Mouse (Mus musculus): Measurements from ENCODE around the gene Rpia. TPM values are rescaled to one million over a fixed set of nuclear protein-coding genes. Genes with fewer than 3 reads are reported as not detected.

Gene Rpia
- polyA plus RNA-seq, 1 experiment from 2014 or later = 3.3 TPM

DNA sequence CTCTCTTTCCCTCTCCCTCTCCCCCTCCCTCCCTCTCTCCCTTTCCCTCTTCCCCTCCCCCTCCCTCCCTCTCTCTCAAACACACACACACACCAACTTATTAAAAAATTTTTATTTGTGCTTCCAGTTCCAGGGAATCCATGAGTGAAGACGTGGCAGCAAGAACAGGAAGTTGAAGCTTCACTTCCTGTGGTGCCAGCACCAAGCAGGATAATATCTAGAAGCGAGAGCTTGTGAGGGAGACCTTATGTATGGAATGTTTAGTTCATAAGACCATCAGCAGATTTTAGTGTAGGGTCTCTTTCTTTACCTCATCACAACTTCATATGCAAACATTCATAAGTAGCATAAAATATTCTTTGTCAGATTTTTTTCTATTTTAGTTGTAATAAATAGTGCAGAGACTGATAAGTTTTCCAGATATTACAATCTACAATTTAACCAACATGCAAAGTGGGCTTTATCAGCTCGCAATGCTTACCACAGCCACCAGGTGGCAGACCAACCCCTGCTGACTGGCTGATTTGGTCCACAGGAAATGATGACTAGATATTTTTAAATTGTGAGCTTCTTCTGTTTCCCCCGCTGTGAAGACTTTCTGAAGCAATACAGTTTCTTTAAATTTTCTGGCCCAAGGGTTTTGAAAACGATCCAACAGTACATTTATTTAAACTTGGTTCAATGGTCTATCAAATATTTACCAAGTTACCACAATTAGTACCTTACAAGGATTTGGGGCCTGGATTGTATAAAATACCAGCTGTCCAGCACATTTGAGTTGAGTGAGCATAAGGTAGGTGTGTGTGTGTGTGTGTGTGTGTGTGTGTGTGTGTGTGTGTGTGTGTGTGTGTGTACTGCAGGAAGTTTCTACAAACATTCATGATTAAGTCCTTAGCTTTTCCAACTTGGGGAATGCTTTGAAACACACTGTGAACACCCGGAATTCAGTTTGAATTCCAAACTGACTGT, 19.8 kb upstream of the Rpia start:
- DNase-seq (ENCODE audit: low spot score) (peak; percentile 72), ATAC-seq (ENCODE audit: low read depth) (no peak)
- H3K4me1 ChIP-seq (ENCODE audit: control insufficient read depth, insufficient read depth, low read length) = no peaks in the 10 kb centered on the region
- H3K36me3 ChIP-seq (ENCODE audit: control insufficient read depth, insufficient read depth, low read length) = no peaks in the 10 kb centered on the region
- WGBS = 13% methylated on average over 6 of the region's 6 CpGs
- no peak overlapping the region for H3K4me2 ChIP-seq (ENCODE audit: low read depth, low read length)
- H3K27ac ChIP-seq (replicated peaks; ENCODE audit: low read depth, low read length) = no peak overlapping the region
- no peaks in the 10 kb centered on the region for H3K9me3 ChIP-seq (ENCODE audit: control insufficient read depth, low read length)
- no peak overlapping the region for H3K4me3 ChIP-seq (ENCODE audit: low read depth, low read length)
- H3K27me3 ChIP-seq (replicated peaks; ENCODE audit: control insufficient read depth, insufficient read depth, low read length) = no peaks in the 10 kb centered on the region
- H3K9ac ChIP-seq (ENCODE audit: low read depth, low read length) = no peak overlapping the region

DNA sequence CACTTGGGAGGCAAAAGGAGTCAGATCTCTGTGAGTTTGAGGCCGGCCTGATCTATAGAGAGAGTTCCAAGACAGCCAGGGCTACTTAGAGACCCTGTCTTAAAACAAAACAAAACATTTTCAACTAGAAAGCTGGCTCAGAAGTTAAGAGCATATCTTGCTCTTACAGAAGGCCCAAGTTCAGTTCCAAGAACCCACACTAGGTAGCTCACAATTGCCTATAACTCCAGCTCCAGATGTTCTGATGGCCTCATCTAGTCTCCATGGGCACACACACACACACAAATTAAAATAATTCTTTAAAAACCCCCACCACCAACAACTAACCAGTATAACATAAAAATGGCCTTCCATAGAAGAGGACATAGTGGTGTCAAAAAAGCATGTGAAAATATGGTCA, 18.5 kb upstream of the Rpia start:
- DNase-seq (ENCODE audit: low spot score) (no peak), ATAC-seq (ENCODE audit: low read depth) (no peak)
- Histone ChIP-seq H3K4me3 (ENCODE audit: low read depth, low read length) (no peak overlapping the region), H3K9me3 (ENCODE audit: control insufficient read depth, low read length) (no peaks in the 10 kb centered on the region), H3K27me3 (replicated peaks; ENCODE audit: control insufficient read depth, insufficient read depth, low read length) (no peaks in the 10 kb centered on the region), H3K27ac (replicated peaks; ENCODE audit: low read depth, low read length) (no peak overlapping the region), H3K9ac (ENCODE audit: low read depth, low read length) (no peak overlapping the region), H3K4me2 (ENCODE audit: low read depth, low read length) (no peak overlapping the region), H3K4me1 (ENCODE audit: control insufficient read depth, insufficient read depth, low read length) (no peaks in the 10 kb centered on the region), H3K36me3 (ENCODE audit: control insufficient read depth, insufficient read depth, low read length) (no peaks in the 10 kb centered on the region)
- 69% methylated on average over 1 of the region's 1 CpGs for WGBS

DNA sequence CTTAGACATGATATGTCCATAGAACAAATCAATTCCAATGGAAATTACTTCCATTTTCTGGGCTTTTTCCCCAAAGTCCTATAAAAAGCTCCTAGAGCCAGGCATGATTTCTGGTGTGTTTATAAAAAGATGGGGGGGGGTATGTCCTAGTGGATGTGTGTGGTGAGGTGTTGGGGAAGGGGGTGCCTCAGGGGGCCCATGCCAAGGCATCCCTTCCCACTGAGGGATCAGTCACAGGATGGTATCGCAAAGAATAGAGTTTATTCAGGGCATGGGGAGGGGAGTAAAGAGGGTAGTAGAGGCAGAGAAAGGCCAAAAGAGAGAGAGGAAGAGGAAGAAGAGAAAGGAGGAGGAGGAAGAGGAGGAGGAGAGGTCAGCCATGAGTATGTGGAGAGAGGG, 14.5 kb upstream of the Rpia start:
- Histone ChIP-seq H3K4me3 (ENCODE audit: low read depth, low read length) (no peak overlapping the region), H3K27me3 (replicated peaks; ENCODE audit: control insufficient read depth, insufficient read depth, low read length) (no peaks in the 10 kb centered on the region), H3K9ac (ENCODE audit: low read depth, low read length) (no peak overlapping the region), H3K36me3 (ENCODE audit: control insufficient read depth, insufficient read depth, low read length) (no peaks in the 10 kb centered on the region), H3K4me2 (ENCODE audit: low read depth, low read length) (no peak overlapping the region), H3K4me1 (ENCODE audit: control insufficient read depth, insufficient read depth, low read length) (no peaks in the 10 kb centered on the region), H3K27ac (replicated peaks; ENCODE audit: low read depth, low read length) (no peak overlapping the region), H3K9me3 (ENCODE audit: control insufficient read depth, low read length) (no peaks in the 10 kb centered on the region)
- WGBS = 70% methylated on average over 1 of the region's 1 CpGs
- DNase-seq (ENCODE audit: low spot score) = no peak
- ATAC-seq (ENCODE audit: low read depth) = no peak

DNA sequence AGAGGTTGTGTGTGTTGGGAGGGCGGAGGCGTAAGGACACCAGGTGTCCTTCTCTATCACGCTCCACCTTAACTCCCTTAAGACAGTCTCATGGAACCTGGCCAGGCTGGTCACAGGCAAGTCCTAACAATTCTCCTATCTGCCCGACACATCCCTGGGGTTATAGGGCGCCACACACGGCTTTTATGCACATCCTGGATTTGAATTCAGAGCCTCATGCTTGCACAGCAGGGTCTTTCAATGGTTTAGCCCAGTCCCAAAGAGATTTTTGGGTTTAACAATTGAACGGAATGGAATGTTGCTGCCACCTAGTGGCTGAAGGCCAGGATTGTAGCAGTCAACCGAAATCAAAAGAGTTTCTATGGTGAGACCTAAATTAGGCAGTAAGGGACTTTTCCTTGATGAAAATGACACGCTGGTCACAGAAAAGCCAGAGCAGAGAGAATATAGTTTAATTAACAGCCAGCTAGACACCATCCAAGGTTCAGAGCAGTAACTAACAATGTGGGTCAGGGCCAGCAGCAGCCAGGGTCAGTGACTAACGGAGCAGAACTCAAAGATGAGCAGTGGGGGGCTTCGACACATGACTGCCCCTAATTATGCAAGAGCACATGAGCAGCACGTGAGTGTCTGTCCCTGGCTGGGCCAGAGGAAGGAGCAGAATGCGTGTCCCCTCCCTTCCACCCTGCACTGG, 13.9 kb upstream of the Rpia start:
- no peak overlapping the region for H3K9ac ChIP-seq (ENCODE audit: low read depth, low read length)
- peak overlapping the region; percentile 35 for H3K4me2 ChIP-seq (ENCODE audit: low read depth, low read length)
- H3K36me3 ChIP-seq (ENCODE audit: control insufficient read depth, insufficient read depth, low read length) = no peaks in the 10 kb centered on the region
- H3K4me1 ChIP-seq (ENCODE audit: control insufficient read depth, insufficient read depth, low read length) = no peaks in the 10 kb centered on the region
- 14% methylated on average over 13 of the region's 13 CpGs for WGBS
- no peak overlapping the region for H3K4me3 ChIP-seq (ENCODE audit: low read depth, low read length)
- no peak overlapping the region for H3K27ac ChIP-seq (replicated peaks; ENCODE audit: low read depth, low read length)
- DNase-seq (ENCODE audit: low spot score) (peak; percentile 80), ATAC-seq (ENCODE audit: low read depth) (peak; percentile 73)
- no peaks in the 10 kb centered on the region for H3K27me3 ChIP-seq (replicated peaks; ENCODE audit: control insufficient read depth, insufficient read depth, low read length)
- no peaks in the 10 kb centered on the region for H3K9me3 ChIP-seq (ENCODE audit: control insufficient read depth, low read length)

DNA sequence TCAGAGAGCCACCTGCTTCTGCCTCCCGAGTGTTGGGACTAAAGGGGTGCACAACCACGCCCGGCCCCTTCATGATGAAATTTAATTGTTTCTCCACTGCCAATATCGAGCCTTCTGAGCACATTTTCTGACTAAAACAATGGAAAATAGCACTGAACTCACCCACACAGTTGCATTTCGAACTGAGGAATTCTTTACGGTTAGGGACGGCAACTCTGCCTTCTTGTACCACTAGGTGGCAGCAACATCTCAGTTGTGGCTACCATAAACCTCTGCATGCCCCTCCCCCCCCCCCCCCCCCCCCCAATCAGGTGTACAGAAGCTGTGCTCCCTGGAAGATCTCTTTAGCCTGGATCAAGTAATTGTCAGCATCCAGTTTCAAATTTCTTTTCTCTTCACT, 13.2 kb upstream of the Rpia start:
- Histone ChIP-seq H3K27ac (replicated peaks; ENCODE audit: low read depth, low read length) (no peak overlapping the region), H3K4me3 (ENCODE audit: low read depth, low read length) (no peak overlapping the region)
- WGBS = 12% methylated on average over 7 of the region's 7 CpGs

DNA sequence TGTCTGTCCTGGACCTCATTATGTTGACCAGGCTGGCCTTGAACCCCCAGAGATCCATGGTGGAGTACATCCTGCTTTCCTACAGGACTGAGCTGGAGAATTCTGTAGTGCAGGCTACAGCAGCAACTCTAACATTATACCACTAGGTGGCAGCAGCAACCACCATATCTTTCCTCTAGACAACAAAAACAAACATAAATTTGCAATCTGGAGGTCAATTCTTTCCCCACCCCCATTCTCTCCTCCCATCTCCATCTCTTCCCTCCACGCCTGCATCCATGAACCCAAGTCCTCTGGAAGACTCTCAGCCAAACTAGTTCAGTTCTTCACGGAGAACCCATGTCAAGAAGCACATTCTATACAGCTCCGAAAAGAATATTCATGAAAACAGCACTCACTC, 12.6 kb upstream of the Rpia start:
- Histone ChIP-seq H3K27me3 (replicated peaks; ENCODE audit: control insufficient read depth, insufficient read depth, low read length) (no peaks in the 10 kb centered on the region), H3K4me1 (ENCODE audit: control insufficient read depth, insufficient read depth, low read length) (no peaks in the 10 kb centered on the region), H3K9ac (ENCODE audit: low read depth, low read length) (no peak overlapping the region), H3K36me3 (ENCODE audit: control insufficient read depth, insufficient read depth, low read length) (no peaks in the 10 kb centered on the region), H3K27ac (replicated peaks; ENCODE audit: low read depth, low read length) (no peak overlapping the region), H3K4me3 (ENCODE audit: low read depth, low read length) (no peak overlapping the region), H3K9me3 (ENCODE audit: control insufficient read depth, low read length) (no peaks in the 10 kb centered on the region), H3K4me2 (ENCODE audit: low read depth, low read length) (peak overlapping the region; percentile 29; the same call in 1 of the 2 replicates)
- WGBS = 18% methylated on average over 3 of the region's 3 CpGs
- ATAC-seq (ENCODE audit: low read depth) = no peak
- no peak for DNase-seq (ENCODE audit: low spot score)

More for the DNA sequence above, 13.2 kb upstream of the Rpia start:
- peak; percentile 78 for ATAC-seq (ENCODE audit: low read depth)
- Histone ChIP-seq H3K27me3 (replicated peaks; ENCODE audit: control insufficient read depth, insufficient read depth, low read length) (no peaks in the 10 kb centered on the region), H3K9me3 (ENCODE audit: control insufficient read depth, low read length) (no peaks in the 10 kb centered on the region), H3K9ac (ENCODE audit: low read depth, low read length) (no peak overlapping the region), H3K4me1 (ENCODE audit: control insufficient read depth, insufficient read depth, low read length) (no peaks in the 10 kb centered on the region), H3K36me3 (ENCODE audit: control insufficient read depth, insufficient read depth, low read length) (no peaks in the 10 kb centered on the region), H3K4me2 (ENCODE audit: low read depth, low read length) (peak overlapping the region; percentile 40)
- peak; percentile 73 for DNase-seq (ENCODE audit: low spot score)

DNA sequence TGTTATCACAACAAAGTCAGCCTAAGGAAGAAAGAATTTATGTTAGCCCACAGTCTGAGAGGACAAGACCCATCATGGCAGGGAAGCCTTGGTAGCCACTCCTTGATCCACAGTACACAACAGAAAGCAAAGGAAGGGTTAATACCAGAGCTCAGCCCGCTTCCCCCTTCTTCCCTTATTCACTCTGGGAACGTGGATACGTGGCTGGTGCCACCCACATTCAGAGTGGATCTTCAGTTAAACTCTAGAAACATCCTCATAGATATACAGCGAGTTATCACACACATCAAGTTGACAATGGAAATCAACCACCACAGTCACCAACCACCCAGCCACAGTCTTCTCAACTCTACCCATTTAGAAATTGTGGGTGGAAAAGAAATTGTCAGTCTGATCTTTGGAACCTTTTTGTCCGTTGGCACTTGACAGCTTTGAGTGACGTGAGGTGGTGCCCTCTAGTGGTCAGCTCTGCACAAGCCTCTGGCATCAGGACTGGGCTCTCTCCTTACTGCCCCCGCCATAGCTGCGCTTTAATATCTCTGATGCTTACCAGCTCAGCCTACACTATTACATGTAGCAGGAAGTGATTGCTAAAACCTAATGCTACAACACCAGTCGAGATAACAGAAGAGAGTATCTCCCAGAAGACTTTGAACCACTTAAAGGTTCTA, 5.7 kb upstream of the Rpia start:
- no peak for ATAC-seq (ENCODE audit: low read depth)
- H3K4me2 ChIP-seq (ENCODE audit: low read depth, low read length) = no peak overlapping the region
- no peak for DNase-seq (ENCODE audit: low spot score)
- H3K4me1 ChIP-seq (ENCODE audit: control insufficient read depth, insufficient read depth, low read length) = peaks cover 3% of the 10 kb centered on the region
- H3K27ac ChIP-seq (replicated peaks; ENCODE audit: low read depth, low read length) = peak overlapping the region; percentile 46
- WGBS = 25% methylated on average over 9 of the region's 9 CpGs
- no peaks in the 10 kb centered on the region for H3K9me3 ChIP-seq (ENCODE audit: control insufficient read depth, low read length)
- H3K27me3 ChIP-seq (replicated peaks; ENCODE audit: control insufficient read depth, insufficient read depth, low read length) = no peaks in the 10 kb centered on the region
- no peaks in the 10 kb centered on the region for H3K36me3 ChIP-seq (ENCODE audit: control insufficient read depth, insufficient read depth, low read length)
- no peak overlapping the region for H3K9ac ChIP-seq (ENCODE audit: low read depth, low read length)
- H3K4me3 ChIP-seq (ENCODE audit: low read depth, low read length) = no peak overlapping the region

DNA sequence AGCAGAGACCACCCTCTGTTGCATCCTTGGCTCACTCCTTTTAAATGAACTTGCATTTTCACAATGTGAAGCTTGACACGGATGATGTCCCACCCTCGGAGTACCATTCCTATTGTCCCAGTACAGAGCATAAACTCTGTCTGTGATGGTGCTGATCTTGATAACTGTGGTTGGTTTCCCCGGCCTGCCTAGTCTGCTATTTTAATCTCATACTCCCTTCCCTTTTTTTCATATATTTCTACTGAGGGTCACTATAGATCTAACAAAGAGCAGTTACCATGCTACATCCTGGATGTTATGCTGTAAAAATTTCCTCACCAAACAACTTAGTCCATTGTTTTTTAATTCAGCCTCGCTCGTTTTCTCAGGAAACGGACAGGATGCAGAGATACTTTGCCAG, 4.9 kb upstream of the Rpia start:
- Histone ChIP-seq H3K27ac (replicated peaks; ENCODE audit: low read depth, low read length) (peak overlapping the region; percentile 46; the same call in 1 of the 2 replicates), H3K4me2 (ENCODE audit: low read depth, low read length) (no peak overlapping the region), H3K9ac (ENCODE audit: low read depth, low read length) (no peak overlapping the region), H3K9me3 (ENCODE audit: control insufficient read depth, low read length) (no peaks in the 10 kb centered on the region), H3K36me3 (ENCODE audit: control insufficient read depth, insufficient read depth, low read length) (no peaks in the 10 kb centered on the region), H3K4me3 (ENCODE audit: low read depth, low read length) (no peak overlapping the region), H3K4me1 (ENCODE audit: control insufficient read depth, insufficient read depth, low read length) (peaks cover 5% of the 10 kb centered on the region), H3K27me3 (replicated peaks; ENCODE audit: control insufficient read depth, insufficient read depth, low read length) (no peaks in the 10 kb centered on the region)
- DNase-seq (ENCODE audit: low spot score) = no peak
- ATAC-seq (ENCODE audit: low read depth) = no peak
- 82% methylated on average over 6 of the region's 6 CpGs for WGBS
